Mouse (Mus musculus) ES-E14 (cell line): ENCODE data around the gene Prss57. TPM values are rescaled to one million over a fixed set of nuclear protein-coding genes. Genes with fewer than 3 reads are reported as not detected.
A peak's percentile ranks its signal among the peaks of the same experiment; 100 is the strongest.

ENCODE experiments used
- DNase-seq: peaks from one replicate; pipeline ENCODE4 v3.0.0-alpha.2; 2013; ENCODE audit warnings: low read depth, low spot score
- H3K27ac ChIP-seq: 2 replicates; pipeline ENCODE4 v1.5.1; 2012; ENCODE audit warnings: low read depth, mild to moderate bottlenecking, low read length, moderate library complexity, mixed read lengths; ENCODE audit not compliant: poor library complexity, insufficient read depth, severe bottlenecking
- H3K36me3 ChIP-seq: 2 replicates; pipeline ENCODE4 v1.6.1; 2012; ENCODE audit warnings: mild to moderate bottlenecking, low read length, moderate library complexity, mixed read lengths; ENCODE audit not compliant: control insufficient read depth, poor library complexity, insufficient read depth, severe bottlenecking
- H3K4me1 ChIP-seq, 2 experiments: fragments of 150-350 bp in 1 of 2; sonication (generic) in 1 of 2; 2 replicates each; pipeline ENCODE4 v1.6.1; 2012; ENCODE audit warnings: low read length in 2 of 2, mild to moderate bottlenecking in 1 of 2, mixed read lengths in 1 of 2; ENCODE audit not compliant: control insufficient read depth in 2 of 2, insufficient read depth in 2 of 2, poor library complexity in 1 of 2
- H3K4me3 ChIP-seq, 2 experiments: fragments of 150-350 bp in 1 of 2; sonication (generic) in 1 of 2; 2 replicates each; pipeline ENCODE4 v1.5.1; 2012; ENCODE audit warnings: low read length in 2 of 2, low read depth in 1 of 2, mild to moderate bottlenecking in 1 of 2, mixed read lengths in 1 of 2; ENCODE audit not compliant: insufficient read depth in 1 of 2, poor library complexity in 1 of 2, severe bottlenecking in 1 of 2
- H3K9ac ChIP-seq: 2 replicates; pipeline ENCODE4 v1.6.1; 2012; ENCODE audit warnings: low read depth, mild to moderate bottlenecking, low read length, mixed read lengths; ENCODE audit not compliant: poor library complexity, insufficient read depth, severe bottlenecking
- H3K9me3 ChIP-seq: fragments of 150-350 bp; sonication (generic); 2 replicates; pipeline ENCODE4 v1.6.1; 2012; ENCODE audit warnings: low read depth, mild to moderate bottlenecking, low read length; ENCODE audit not compliant: control insufficient read depth, insufficient read depth
- CHD2 ChIP-seq: IDR thresholded peaks from 2 replicates; pipeline ENCODE4 v1.6.1; 2014; ENCODE audit warnings: mild to moderate bottlenecking, low read depth, low read length, inconsistent platforms
- HCFC1 ChIP-seq: IDR thresholded peaks from 2 replicates; pipeline ENCODE4 v1.6.1; 2012; ENCODE audit warnings: low read length, inconsistent platforms, borderline replicate concordance; ENCODE audit not compliant: insufficient read depth
- MAFK ChIP-seq: IDR thresholded peaks from 2 replicates; pipeline ENCODE4 v1.6.1; 2014; ENCODE audit warnings: mild to moderate bottlenecking, low read depth, low read length, inconsistent platforms; ENCODE audit not compliant: insufficient read depth
- ZC3H11A ChIP-seq: IDR thresholded peaks from 2 replicates; pipeline ENCODE4 v1.6.1; 2012; ENCODE audit warnings: low read depth, mild to moderate bottlenecking, inconsistent platforms, low read length, borderline replicate concordance
- ZNF384 ChIP-seq: IDR thresholded peaks from 2 replicates; pipeline ENCODE4 v1.6.1; 2012; ENCODE audit warnings: low read depth, low read length, inconsistent platforms
- in situ Hi-C, 2 experiments: fragments of 600-800 bp; cut with MboI; formaldehyde crosslinking; loops; one replicate each; pipeline ENCODE4 v1.15.1; 2025; ENCODE audit warnings: low sequenced_read_pairs in 2 of 2, inconsistent platforms in 1 of 2; ENCODE audit not compliant: unreplicated experiment in 2 of 2
- total RNA-seq: library from RNA; depleted of rRNA; stranded (reverse); fragments of 300-350 nt; gene quantifications from 2 replicates; pipeline ENCODE4 v1.2.3, GENCODE M21; 2012

The Prss57 gene
- total RNA-seq, 1 experiment = 0.27 TPM

DNA sequence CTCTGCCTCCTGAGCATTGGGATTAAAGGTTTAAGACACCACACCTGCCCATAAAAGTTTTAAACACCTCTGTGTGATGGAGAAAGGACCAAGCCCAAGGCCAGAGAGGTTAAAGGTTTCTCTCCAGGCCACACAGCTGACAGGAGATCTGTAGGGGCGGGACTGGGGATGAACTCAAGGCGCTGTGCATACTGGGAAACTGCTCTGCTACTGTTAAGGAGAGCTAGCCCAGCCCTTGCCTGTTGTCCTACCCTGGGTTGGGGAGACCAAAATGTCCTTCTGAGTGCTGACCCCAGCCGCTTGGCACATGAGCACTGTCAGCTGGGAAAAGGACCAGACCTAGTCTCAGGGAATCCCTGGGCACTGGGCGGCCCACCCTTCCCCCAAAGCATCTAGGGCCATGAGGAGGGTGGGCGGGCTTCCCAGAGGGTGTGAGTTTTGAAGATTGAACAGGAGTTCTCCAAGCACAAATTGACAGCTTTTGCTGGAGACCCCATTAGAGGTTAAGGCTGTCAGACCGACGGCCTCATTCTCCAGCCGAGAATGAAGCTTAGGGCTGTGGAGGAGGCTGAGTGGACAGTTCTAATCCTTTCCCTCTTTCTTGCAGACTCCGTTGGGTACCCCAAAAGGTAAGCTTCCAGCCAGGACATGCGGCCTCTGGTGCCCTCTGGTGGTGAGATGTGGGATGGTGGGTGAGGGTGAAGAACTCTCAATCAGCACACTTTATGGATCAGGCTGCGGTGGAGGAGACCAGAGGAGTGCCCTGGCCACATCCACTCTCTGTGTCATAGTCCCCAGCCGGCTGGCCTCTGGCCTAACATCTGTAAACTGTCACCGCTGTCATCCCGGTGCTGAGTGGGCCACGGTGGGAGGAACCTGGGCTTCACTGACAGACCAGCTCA, 21.2 kb upstream of the Prss57 start:
- no peaks in the 10 kb centered on the region for H3K9me3 ChIP-seq
- no peak overlapping the region for H3K4me3 ChIP-seq
- H3K4me1 ChIP-seq = peaks cover 0 to 4% of the 10 kb centered on the region in 2 experiments; a peak in 1 of 4 replicates
- H3K27ac ChIP-seq = no peak overlapping the region
- H3K9ac ChIP-seq = no peak overlapping the region; the same call in 1 of the 2 replicates
- H3K36me3 ChIP-seq = no peaks in the 10 kb centered on the region
- DNase-seq = peak; percentile 64
- in situ Hi-C loops = no loop called here
- TF ChIP-seq ZC3H11A (no peak; the same call in 1 of the 2 replicates), HCFC1 (no peak), MAFK (no peak), CHD2 (no peak), ZNF384 (no peak)

GRCm38 (mm10) chr10:79808728-79809127, 18.0 kb upstream of the Prss57 start:
- TF ChIP-seq HCFC1 (no peak), MAFK (no peak), ZC3H11A (no peak), ZNF384 (no peak), CHD2 (no peak)
- H3K27ac ChIP-seq = no peak overlapping the region
- H3K9ac ChIP-seq = no peak overlapping the region
- no peak overlapping the region for H3K4me3 ChIP-seq
- no peaks in the 10 kb centered on the region for H3K9me3 ChIP-seq
- peaks cover 2 to 27% of the 10 kb centered on the region in 2 experiments; a peak in 2 of 4 replicates for H3K4me1 ChIP-seq
- H3K36me3 ChIP-seq = no peaks in the 10 kb centered on the region
- in situ Hi-C loops = no loop called here
- DNase-seq = no peak

DNA sequence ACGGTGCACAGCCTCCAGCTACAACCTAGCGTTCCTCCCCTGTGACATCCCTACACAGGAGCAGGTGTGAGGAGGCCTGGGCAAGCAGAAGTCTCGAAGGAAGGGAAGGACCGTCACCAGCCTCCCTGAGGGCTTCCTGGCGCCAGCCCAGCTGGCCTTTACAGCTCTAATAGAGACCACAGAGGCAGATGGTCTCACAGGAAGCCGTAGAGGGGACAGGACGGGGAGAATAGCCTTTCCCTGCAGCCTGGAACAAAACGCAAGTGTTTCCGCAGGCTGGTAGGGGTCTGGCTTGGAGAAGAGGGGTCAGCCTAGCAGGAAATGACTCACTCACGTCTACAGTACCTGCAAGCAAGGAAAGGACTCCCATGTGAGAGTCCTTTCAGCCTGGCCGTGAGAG, 17.1 kb upstream of the Prss57 start:
- no peak for TF ChIP-seq HCFC1
- TF ChIP-seq MAFK = no peak
- TF ChIP-seq ZC3H11A = no peak
- no peak for TF ChIP-seq ZNF384
- TF ChIP-seq CHD2 = no peak
- Histone ChIP-seq H3K4me3 (no peak overlapping the region), H3K27ac (no peak overlapping the region), H3K36me3 (no peaks in the 10 kb centered on the region), H3K9me3 (no peaks in the 10 kb centered on the region), H3K9ac (no peak overlapping the region), H3K4me1 (peaks cover 2 to 31% of the 10 kb centered on the region in 2 experiments; a peak in 2 of 4 replicates)
- no peak for DNase-seq
- in situ Hi-C loops = no loop called here

DNA sequence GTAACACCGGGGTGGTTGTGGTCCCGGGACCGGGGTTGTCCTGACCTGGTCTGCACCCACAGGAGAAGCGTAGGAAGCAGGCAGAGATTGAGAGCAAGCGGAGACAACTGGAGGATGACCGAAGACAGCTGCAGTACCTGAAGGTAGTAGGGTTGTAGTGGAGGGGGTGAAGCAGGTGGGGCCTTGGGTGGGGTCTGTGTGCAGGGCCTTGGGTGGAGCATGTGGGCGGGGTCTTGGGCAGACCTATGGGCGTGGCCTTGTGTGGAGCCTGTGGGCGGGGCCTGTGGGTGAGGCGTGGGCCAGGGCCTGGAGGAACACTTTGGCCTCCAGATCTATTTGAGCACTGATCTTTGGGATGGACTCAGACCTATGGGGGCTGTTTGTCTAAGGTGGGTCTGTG, 16.2 kb upstream of the Prss57 start:
- no peak overlapping the region for H3K9ac ChIP-seq
- no peak overlapping the region for H3K4me3 ChIP-seq
- in situ Hi-C loops = no loop called here
- no peak for DNase-seq
- no peaks in the 10 kb centered on the region for H3K36me3 ChIP-seq
- H3K9me3 ChIP-seq = no peaks in the 10 kb centered on the region
- H3K4me1 ChIP-seq = peaks cover 2 to 37% of the 10 kb centered on the region in 2 experiments; a peak in 2 of 4 replicates
- no peak overlapping the region for H3K27ac ChIP-seq
- no peak for TF ChIP-seq ZNF384
- no peak for TF ChIP-seq ZC3H11A
- TF ChIP-seq MAFK = no peak
- TF ChIP-seq CHD2 = no peak
- TF ChIP-seq HCFC1 = no peak
